Mouse (Mus musculus): ENCODE data around the gene Nufip2. TPM values are rescaled to one million over a fixed set of nuclear protein-coding genes. Genes with fewer than 3 reads are reported as not detected.

Gene Nufip2
- total and polyA plus RNA-seq, 3 experiments, result 24.7 to 56.1 (median 50.5) TPM

GRCm38 (mm10) chr11:77771879-77772713 is 86.1 kb downstream of the Nufip2 start (continued):
- TF ChIP-seq RAD21 (IDR thresholded peaks at IDR 0.05; ENCODE audit: low read depth, low read length) (no peak), ZNF384 (IDR thresholded peaks at IDR 0.05; ENCODE audit: low read depth, low read length) (no peak), MAZ (IDR thresholded peaks at IDR 0.05; ENCODE audit: low read depth, low read length) (no peak), KAT2A (conservative IDR thresholded peaks at IDR 0.05; ENCODE audit: low read depth, low read length) (no peak), USF2 (IDR thresholded peaks at IDR 0.05; ENCODE audit: borderline replicate concordance in 1 of 2, insufficient read depth in 1 of 2, low read depth in 1 of 2, low read length in 2 of 2) (no peak), USF1 (IDR thresholded peaks at IDR 0.05; ENCODE audit: low read depth, low read length) (peak; percentile 65), E2F4 (IDR thresholded peaks at IDR 0.05; ENCODE audit: borderline replicate concordance, low read depth, low read length) (no peak), MYC (IDR thresholded peaks at IDR 0.05; ENCODE audit: low read depth, low read length) (peak; percentile 77), CHD2 (IDR thresholded peaks at IDR 0.05; ENCODE audit: low read length) (no peak), TBP (IDR thresholded peaks at IDR 0.05; ENCODE audit: low read depth, low read length) (peak; percentile 63; the same call in 1 of the 2 replicates), ELF1 (IDR thresholded peaks at IDR 0.05; ENCODE audit: low read depth, low read length) (0 out of 2 replicates have a peak, but pooled peaks have one; percentile 18)

GRCm38 (mm10) chr11:77775701-77776400 is 89.9 kb downstream of the Nufip2 start:
- Histone ChIP-seq H3K27me3 (ENCODE audit: control insufficient read depth in 1 of 2, insufficient read depth in 2 of 2, low read length in 2 of 2) (no peaks in the 10 kb centered on the region), H3K79me2 (ENCODE audit: control insufficient read depth, insufficient read depth, low read length, poor library complexity) (no peaks in the 10 kb centered on the region), H3K27ac (ENCODE audit: control insufficient read depth, low read depth, low read length) (no peak overlapping the region), H3K4me1 (ENCODE audit: control insufficient read depth in 1 of 2, insufficient read depth in 2 of 2, low read length in 2 of 2) (peaks cover 10 to 17% of the 10 kb centered on the region in 2 experiments), H3K9me3 (replicated peaks; ENCODE audit: insufficient read depth, low read length) (no peaks in the 10 kb centered on the region), H3K4me3 (ENCODE audit: control insufficient read depth in 1 of 2, insufficient read depth in 1 of 2, low read depth in 2 of 2, low read length in 2 of 2) (no peak overlapping the region), H3K36me3 (ENCODE audit: control insufficient read depth in 1 of 2, insufficient read depth in 2 of 2, low read length in 2 of 2) (peaks cover 0 to 11% of the 10 kb centered on the region in 2 experiments; a peak in 2 of 4 replicates), H3K9ac (ENCODE audit: control insufficient read depth, low read depth, low read length, poor library complexity, severe bottlenecking) (no peak overlapping the region)
- no peak for TF ChIP-seq GATA1 (IDR thresholded peaks at IDR 0.05; ENCODE audit: low read depth, low read length)
- no peak for TF ChIP-seq MEF2A (IDR thresholded peaks at IDR 0.05; ENCODE audit: extremely low read depth, insufficient replicate concordance, low read depth, low read length, poor library complexity, severe bottlenecking)
- no peak for TF ChIP-seq NRF1 (IDR thresholded peaks at IDR 0.05; ENCODE audit: insufficient read depth, low read depth, low read length, poor library complexity, severe bottlenecking)
- TF ChIP-seq POLR2AphosphoS2 (IDR thresholded peaks at IDR 0.05; ENCODE audit: low read length), result no peak
- TF ChIP-seq TCF12 (IDR thresholded peaks at IDR 0.05; ENCODE audit: low read depth, low read length), result no peak
- TF ChIP-seq GABPA (IDR thresholded peaks at IDR 0.05; ENCODE audit: low read depth, low read length), result no peak
- no peak for TF ChIP-seq RCOR1 (IDR thresholded peaks at IDR 0.05; ENCODE audit: low read depth, low read length)
- TF ChIP-seq CHD1 (IDR thresholded peaks at IDR 0.05; ENCODE audit: low read depth, low read length), result no peak
- no peak for TF ChIP-seq E2F4 (IDR thresholded peaks at IDR 0.05; ENCODE audit: borderline replicate concordance, low read depth, low read length)
- no peak for TF ChIP-seq BHLHE40 (IDR thresholded peaks at IDR 0.05; ENCODE audit: borderline replicate concordance, low read depth, low read length)
- TF ChIP-seq CTCF (IDR thresholded peaks at IDR 0.05 in 2 of 3, conservative IDR thresholded peaks at IDR 0.05 in 1 of 3; ENCODE audit: control insufficient read depth in 1 of 3, insufficient read depth in 1 of 3, low read depth in 2 of 3, low read length in 3 of 3, poor library complexity in 1 of 3, severe bottlenecking in 1 of 3), result no peak
- TF ChIP-seq TBP (IDR thresholded peaks at IDR 0.05; ENCODE audit: low read depth, low read length), result no peak
- no peak for TF ChIP-seq ZNF384 (IDR thresholded peaks at IDR 0.05; ENCODE audit: low read depth, low read length)
- TF ChIP-seq EP300 (IDR thresholded peaks at IDR 0.05; ENCODE audit: low read depth in 1 of 2, low read length in 2 of 2), result no peak
- TF ChIP-seq KAT2A (conservative IDR thresholded peaks at IDR 0.05; ENCODE audit: low read depth, low read length), result no peak
- TF ChIP-seq SIN3A (IDR thresholded peaks at IDR 0.05; ENCODE audit: low read length), result no peak
- no peak for TF ChIP-seq TAL1 (IDR thresholded peaks at IDR 0.05; ENCODE audit: low read length)
- TF ChIP-seq MAX (IDR thresholded peaks at IDR 0.05; ENCODE audit: low read length), result no peak
- no peak for TF ChIP-seq ZKSCAN1 (IDR thresholded peaks at IDR 0.05; ENCODE audit: low read depth, low read length)
- DNase-seq (ENCODE audit: low read depth, low spot score), result no peak
